ENCODE assay signal across 18 mouse cellular contexts in genomic region chr7:127144412-127144811, GRCm38 (mm10). TPM values are rescaled to one million over a fixed set of nuclear protein-coding genes. Genes with fewer than 3 reads are reported as not detected.
A peak's percentile ranks its signal among the peaks of the same experiment; 100 is the strongest.
DNase-seq lines count a peak whose midpoint lies in the region; ATAC-seq and TF ChIP-seq lines count a peak whose summit lies in the region.
"Had no signal": no experiment of that assay in that cellular context is flagged by ENCODE, and none has a peak within 500 bp of the region (broad histone marks: within the 10 kb centered on the region; RNA-seq: fewer than 3 reads in every experiment).

No protein-coding gene starts in this region.

- peak overlapping the region; percentile 33; the same call in 1 of the 2 replicates for H3K4me2 ChIP-seq in liver, embryonic 14.5 days (ENCODE audit: low read depth)
- H3K4me2 ChIP-seq: midbrain, embryonic 15.5 days; neural tube, embryonic 15.5 days had no signal

- H3K4me3 ChIP-seq in MEL (ENCODE audit: control insufficient read depth in 1 of 2, insufficient read depth in 1 of 2, low read depth in 2 of 2, low read length in 2 of 2), result peak overlapping the region; percentile 19 to 29
- peak overlapping the region in 1 of 2 experiments; percentile 5; a peak in 1 of 4 replicates for H3K4me3 ChIP-seq in liver, embryonic 14.5 days (ENCODE audit: insufficient read depth in 1 of 2, low read depth in 2 of 2, low read length in 2 of 2)
- H3K4me3 ChIP-seq in thymus, adult 2 months (ENCODE audit: control insufficient read depth, insufficient read depth, low read length), result peak overlapping the region; percentile 40
- H3K4me3 ChIP-seq: limb, embryonic 10.5 days; midbrain, embryonic 15.5 days; neural tube, embryonic 15.5 days had no signal

- TF ChIP-seq CTCF in MEL (IDR thresholded peaks at IDR 0.05 in 2 of 3, conservative IDR thresholded peaks at IDR 0.05 in 1 of 3; ENCODE audit: control insufficient read depth in 1 of 3, insufficient read depth in 1 of 3, low read depth in 2 of 3, low read length in 3 of 3, poor library complexity in 1 of 3, severe bottlenecking in 1 of 3), result no peak
- no peak for TF ChIP-seq CTCF in liver, embryonic 14.5 days (IDR thresholded peaks at IDR 0.05; ENCODE audit: low read depth)
- no peak for TF ChIP-seq CTCF in thymus, adult 2 months (IDR thresholded peaks at IDR 0.05; ENCODE audit: borderline replicate concordance, control insufficient read depth, extremely low read depth, insufficient read depth, low read length, poor library complexity)

- H3K27ac ChIP-seq in MEL (ENCODE audit: control insufficient read depth, low read depth, low read length), result peak overlapping the region; percentile 69
- H3K27ac ChIP-seq in liver, embryonic 14.5 days, result peak overlapping the region; percentile 21
- peak overlapping the region; percentile 46 for H3K27ac ChIP-seq in thymus, adult 2 months (ENCODE audit: control insufficient read depth, insufficient read depth, low read length)
- H3K27ac ChIP-seq: limb, embryonic 10.5 days; midbrain, embryonic 15.5 days; neural tube, embryonic 15.5 days had no signal

- no peak for TF ChIP-seq RAD21 in MEL (IDR thresholded peaks at IDR 0.05; ENCODE audit: low read depth, low read length)

- peak; percentile 30; the same call in 1 of the 2 replicates for ATAC-seq in liver, embryonic 14.5 days (ENCODE audit: insufficient read depth)
- ATAC-seq: hindbrain, embryonic 16.5 days; lung, postnatal 0 days; midbrain, embryonic 15.5 days had no signal

- peak overlapping the region; percentile 40 for H3K9ac ChIP-seq in MEL (ENCODE audit: control insufficient read depth, low read depth, low read length, poor library complexity, severe bottlenecking)
- peak overlapping the region; percentile 34; the same call in 1 of the 2 replicates for H3K9ac ChIP-seq in liver, embryonic 14.5 days (replicated peaks)
- H3K9ac ChIP-seq: midbrain, embryonic 15.5 days; neural tube, embryonic 15.5 days had no signal

- no peaks in the 10 kb centered on the region for H3K9me3 ChIP-seq in MEL (replicated peaks; ENCODE audit: insufficient read depth, low read length)
- no peaks in the 10 kb centered on the region for H3K9me3 ChIP-seq in liver, embryonic 14.5 days (ENCODE audit: control insufficient read depth, low read length)
- H3K9me3 ChIP-seq: limb, embryonic 10.5 days; midbrain, embryonic 15.5 days; neural tube, embryonic 15.5 days had no signal

- H3K4me1 ChIP-seq in MEL (ENCODE audit: control insufficient read depth in 1 of 2, insufficient read depth in 2 of 2, low read length in 2 of 2), result peaks cover 27 to 57% of the 10 kb centered on the region in 2 experiments
- peaks cover 13 to 47% of the 10 kb centered on the region in 2 experiments for H3K4me1 ChIP-seq in liver, embryonic 14.5 days (replicated peaks; ENCODE audit: control insufficient read depth in 2 of 2, insufficient read depth in 2 of 2, low read length in 1 of 2)
- H3K4me1 ChIP-seq in thymus, adult 2 months (replicated peaks; ENCODE audit: control insufficient read depth, insufficient read depth, low read length), result peaks cover 13% of the 10 kb centered on the region
- H3K4me1 ChIP-seq: midbrain, embryonic 15.5 days; neural tube, embryonic 15.5 days had no signal

- peak in 1 of 2 experiments; percentile 59; a peak in 2 of 4 replicates for TF ChIP-seq EP300 in MEL (IDR thresholded peaks at IDR 0.05; ENCODE audit: low read depth in 1 of 2, low read length in 2 of 2)
- no peak for TF ChIP-seq EP300 in liver, embryonic 14.5 days (IDR thresholded peaks at IDR 0.05; ENCODE audit: low read depth)

- no peak; a peak in 1 of 4 replicates for TF ChIP-seq POLR2A in MEL (IDR thresholded peaks at IDR 0.05; ENCODE audit: control insufficient read depth in 1 of 2, insufficient read depth in 1 of 2, low read depth in 1 of 2, low read length in 2 of 2, poor library complexity in 1 of 2)
- TF ChIP-seq POLR2A in thymus, adult 2 months (IDR thresholded peaks at IDR 0.05; ENCODE audit: control insufficient read depth, extremely low read depth, insufficient read depth, low read length, poor library complexity), result no peak

- 16% methylated on average over 7 of the region's 7 CpGs for WGBS in liver, embryonic 14.5 days (ENCODE audit: insufficient replicate concordance)
- 30% methylated on average over 7 of the region's 7 CpGs for WGBS in thymus, adult 2 months

- peaks cover 0 to 52% of the 10 kb centered on the region in 2 experiments; a peak in 2 of 4 replicates for H3K36me3 ChIP-seq in MEL (ENCODE audit: control insufficient read depth in 1 of 2, insufficient read depth in 2 of 2, low read length in 2 of 2)
- no peaks in the 10 kb centered on the region for H3K36me3 ChIP-seq in liver, embryonic 14.5 days (replicated peaks; ENCODE audit: control insufficient read depth, insufficient read depth, low read depth)
- H3K36me3 ChIP-seq in thymus, adult 2 months (ENCODE audit: control insufficient read depth, insufficient read depth, low read length), result no peaks in the 10 kb centered on the region
- H3K36me3 ChIP-seq: limb, embryonic 10.5 days; midbrain, embryonic 15.5 days; neural tube, embryonic 15.5 days had no signal

- H3K27me3 ChIP-seq in MEL (ENCODE audit: control insufficient read depth in 1 of 2, insufficient read depth in 2 of 2, low read length in 2 of 2), result no peaks in the 10 kb centered on the region
- no peaks in the 10 kb centered on the region for H3K27me3 ChIP-seq in liver, embryonic 14.5 days (ENCODE audit: control insufficient read depth, insufficient read depth, low read length)
- no peaks in the 10 kb centered on the region for H3K27me3 ChIP-seq in thymus, adult 2 months (ENCODE audit: control insufficient read depth, insufficient read depth, low read length)
- H3K27me3 ChIP-seq: midbrain, embryonic 15.5 days; neural tube, embryonic 15.5 days had no signal

- peak; percentile 85 for DNase-seq in CD4-positive, CD25-positive, alpha-beta regulatory T cell, adult 2 months (ENCODE audit: low read depth, low spot score)
- DNase-seq in MEL (ENCODE audit: low read depth, low spot score), result peak; percentile 64
- DNase-seq in liver, embryonic 14.5 days (ENCODE audit: low read depth in 3 of 3, low spot score in 3 of 3), result no peak
- peak; percentile 43 for DNase-seq in thymus, adult 2 months
- no peak for DNase-seq in kidney, postnatal 36 days
- DNase-seq in left cerebral cortex, adult 9 months (ENCODE audit: low spot score in 2 of 2), result no peak
- DNase-seq in kidney, adult 9 months, result no peak
- DNase-seq: adrenal gland, postnatal 25 days; heart, adult 11 months; right cerebral cortex, postnatal 25 days had no signal

- no peaks in the 10 kb centered on the region for H3K79me2 ChIP-seq in MEL (ENCODE audit: control insufficient read depth, insufficient read depth, low read length, poor library complexity)

TF ChIP-seq in MEL, 35 proteins besides CTCF, POLR2A, EP300 and RAD21 (continues in another document):
- TF ChIP-seq MAFK (IDR thresholded peaks at IDR 0.05; ENCODE audit: borderline replicate concordance, low read depth, low read length) (no peak), GABPA (IDR thresholded peaks at IDR 0.05; ENCODE audit: low read depth, low read length) (no peak), CHD2 (IDR thresholded peaks at IDR 0.05; ENCODE audit: low read length) (no peak), ZC3H11A (IDR thresholded peaks at IDR 0.05; ENCODE audit: low read depth, low read length) (no peak), MYC (IDR thresholded peaks at IDR 0.05; ENCODE audit: low read depth, low read length) (no peak), TAL1 (IDR thresholded peaks at IDR 0.05; ENCODE audit: low read length) (no peak), BHLHE40 (IDR thresholded peaks at IDR 0.05; ENCODE audit: borderline replicate concordance, low read depth, low read length) (no peak), JUND (IDR thresholded peaks at IDR 0.05; ENCODE audit: low read depth, low read length) (no peak), E2F4 (IDR thresholded peaks at IDR 0.05; ENCODE audit: borderline replicate concordance, low read depth, low read length) (no peak), KAT2A (conservative IDR thresholded peaks at IDR 0.05; ENCODE audit: low read depth, low read length) (no peak)

RNA-seq across cellular contexts. Expression of gene Spn, which starts 6.8 kb away (rescaled TPM):
- total RNA-seq in MEL (2012; rRNA removed), result 169 and 182 TPM in 2 replicates
- 100 to 1,000 TPM; 135 to 184 TPM for polyA plus RNA-seq in MEL (2012; ENCODE audit: insufficient read depth in 1 of 2, insufficient read length in 2 of 2, low read depth in 1 of 2, low replicate concordance in 2 of 2, missing spikeins in 1 of 2)
- 8.0 and 10.8 TPM in 2 replicates for polyA plus RNA-seq in liver, embryonic 14.5 days (2012; rRNA removed)
- polyA plus RNA-seq in liver, embryonic 14.5 days (2014; fragmentation: Nextera tagmentation; extraction: Ambion mirVana), result 7.9 and 8.0 TPM in 2 replicates
- polyA plus RNA-seq in thymus, adult 2 months (2012; rRNA removed), result 135 and 157 TPM in 2 replicates
- polyA plus RNA-seq: hindbrain, embryonic 16.5 days had no signal

RNA-seq across cellular contexts. Expression of gene Qprt, which starts 22.4 kb away (rescaled TPM):
- total RNA-seq in MEL (2012; rRNA removed), result 2.5 and 2.7 TPM in 2 replicates
- polyA plus RNA-seq in MEL (2012; ENCODE audit: insufficient read depth in 1 of 2, insufficient read length in 2 of 2, low read depth in 1 of 2, low replicate concordance in 2 of 2, missing spikeins in 1 of 2), result 1 to 10 TPM in 1 of 2 experiments, not detected in 1; 3.7 TPM
- 35.6 and 35.9 TPM in 2 replicates for polyA plus RNA-seq in liver, embryonic 14.5 days (2012; rRNA removed)
- polyA plus RNA-seq in liver, embryonic 14.5 days (2014; fragmentation: Nextera tagmentation; extraction: Ambion mirVana), result 48.6 and 49.2 TPM in 2 replicates
- 8.0 and 10.1 TPM in 2 replicates for polyA plus RNA-seq in thymus, adult 2 months (2012; rRNA removed)

RNA-seq across cellular contexts. Expression of gene Cd2bp2, which starts 51.4 kb away (rescaled TPM):
- 55.6 and 64.8 TPM in 2 replicates for total RNA-seq in MEL (2012; rRNA removed)
- 10 to 100 TPM in 1 of 2 experiments, not detected in 1; 56.7 TPM for polyA plus RNA-seq in MEL (2012; ENCODE audit: insufficient read depth in 1 of 2, insufficient read length in 2 of 2, low read depth in 1 of 2, low replicate concordance in 2 of 2, missing spikeins in 1 of 2)
- polyA plus RNA-seq in liver, embryonic 14.5 days (2012; rRNA removed), result 17.6 and 27.6 TPM in 2 replicates
- 17.4 and 18.4 TPM in 2 replicates for polyA plus RNA-seq in liver, embryonic 14.5 days (2014; fragmentation: Nextera tagmentation; extraction: Ambion mirVana)
- polyA plus RNA-seq in thymus, adult 2 months (2012; rRNA removed), result 63.4 and 67.2 TPM in 2 replicates

RNA-seq across cellular contexts. Expression of gene AI467606, which starts 53.3 kb away (rescaled TPM):
- total RNA-seq in MEL (2012; rRNA removed), result 51.1 and 54.9 TPM in 2 replicates
- 100 to 1,000 TPM in 1 of 2 experiments, 10 to 100 TPM in 1; 79.4 to 101 TPM for polyA plus RNA-seq in MEL (2012; ENCODE audit: insufficient read depth in 1 of 2, insufficient read length in 2 of 2, low read depth in 1 of 2, low replicate concordance in 2 of 2, missing spikeins in 1 of 2)
- 5.3 and 6.4 TPM in 2 replicates for polyA plus RNA-seq in liver, embryonic 14.5 days (2012; rRNA removed)
- polyA plus RNA-seq in liver, embryonic 14.5 days (2014; fragmentation: Nextera tagmentation; extraction: Ambion mirVana), result 7.6 and 8.5 TPM in 2 replicates
- 518 and 532 TPM in 2 replicates for polyA plus RNA-seq in thymus, adult 2 months (2012; rRNA removed)

RNA-seq across cellular contexts. Expression of gene Zg16, which starts 57.3 kb away (rescaled TPM):
- 57.1 and 89.3 TPM in 2 replicates for total RNA-seq in MEL (2012; rRNA removed)
- 10 to 100 TPM in 1 of 2 experiments, not detected in 1; 50.4 TPM for polyA plus RNA-seq in MEL (2012; ENCODE audit: insufficient read depth in 1 of 2, insufficient read length in 2 of 2, low read depth in 1 of 2, low replicate concordance in 2 of 2, missing spikeins in 1 of 2)
- polyA plus RNA-seq in liver, embryonic 14.5 days (2012; rRNA removed), result 0.08 and 0.11 TPM in 2 replicates
- polyA plus RNA-seq in liver, embryonic 14.5 days (2014; fragmentation: Nextera tagmentation; extraction: Ambion mirVana), result not detected in 2 replicates
- 0.73 and 1.2 TPM in 2 replicates for polyA plus RNA-seq in thymus, adult 2 months (2012; rRNA removed)
- total RNA-seq: adrenal gland, postnatal 25 days; layer of hippocampus, postnatal 10 days had no signal
- polyA plus RNA-seq: heart, postnatal 0 days; hindbrain, embryonic 16.5 days; kidney, embryonic 14.5 days; limb, embryonic 10.5 days; midbrain, embryonic 15.5 days; neural tube, embryonic 15.5 days had no signal

Comparison
In these comparisons a context has a peak if more than half of its experiments do, and no peak if none do; other contexts are left out.
1. DNase-seq: peak in CD4-positive, CD25-positive, alpha-beta regulatory T cell, adult 2 months (single experiment), MEL (single experiment) and thymus, adult 2 months (single experiment); none in liver, embryonic 14.5 days (0 of 3), kidney, postnatal 36 days (0 of 2), left cerebral cortex, adult 9 months (0 of 2) and kidney, adult 9 months (single experiment).
2. RNA of gene Spn, which starts 6.8 kb away (polyA plus RNA-seq): 135 to 184 TPM in MEL and 135 to 157 TPM in thymus, adult 2 months; 7.9 to 10.8 TPM in liver, embryonic 14.5 days; every median in the first group is over 10 times any median in the second.
3. Peak in every context shown above with its lines, with median percentiles within 50 percentile points of each other: H3K27ac ChIP-seq.